Mouse (Mus musculus) adrenal gland, postnatal 14 days (tissue): ENCODE data around the gene Adamts9. TPM values are rescaled to one million over a fixed set of nuclear protein-coding genes. Genes with fewer than 3 reads are reported as not detected.

Experiments used
- DNase-seq: peaks from one replicate; pipeline ENCODE4 v3.0.0; 2021; ENCODE audit warnings: mixed read lengths
- total RNA-seq: library from RNA; stranded (reverse); gene quantifications from 2 replicates; pipeline ENCODE4 v1.2.3, GENCODE M21; 2021

The Adamts9 gene
- total RNA-seq, 1 experiment from 2014 or later = 65.8 TPM

DNA sequence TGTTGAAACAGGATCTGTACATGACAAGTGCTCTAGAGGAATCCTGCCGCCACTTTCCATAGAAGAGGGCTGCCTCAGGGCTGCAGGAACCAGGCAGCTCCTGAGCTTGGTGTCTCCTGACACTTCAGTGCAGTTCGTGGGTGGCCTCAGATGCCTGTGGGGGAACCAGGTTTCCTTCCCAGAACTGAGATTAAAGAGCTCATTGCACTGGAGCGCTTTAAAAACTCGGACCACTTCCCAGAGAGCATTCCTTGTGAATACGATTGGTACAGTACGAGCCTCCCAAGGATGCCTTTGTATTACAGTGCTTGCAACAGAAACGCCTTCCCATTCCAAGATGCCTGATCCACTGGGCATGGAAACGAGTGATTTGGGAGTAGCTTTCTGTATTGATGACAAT is 18.8 kb downstream of the Adamts9 start:
- DNase-seq = no peak

DNA sequence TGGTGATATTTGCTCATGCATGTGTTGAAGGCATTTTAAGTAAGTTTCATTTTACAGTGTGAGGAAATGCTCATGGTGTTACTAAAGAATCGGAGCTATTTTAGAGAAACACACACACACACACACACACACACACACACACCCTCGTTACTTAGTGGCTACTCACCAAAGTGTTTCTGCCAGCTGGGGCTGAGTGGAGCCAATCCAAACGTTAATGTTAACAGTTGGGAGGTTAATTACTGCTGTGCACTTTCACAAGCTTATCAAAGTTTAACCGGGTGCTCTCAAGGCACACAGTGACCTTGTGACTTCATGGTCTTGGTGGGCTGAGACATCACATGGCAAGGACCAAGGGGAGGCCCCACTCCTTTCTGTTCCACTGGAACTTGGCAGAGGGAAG is 21.4 kb downstream of the Adamts9 start:
- peak; percentile 43 for DNase-seq

- DNase-seq = no peak
Observed at GRCm38 (mm10) chr6:92920938-92921689, 22.2 kb downstream of the Adamts9 start.

DNA sequence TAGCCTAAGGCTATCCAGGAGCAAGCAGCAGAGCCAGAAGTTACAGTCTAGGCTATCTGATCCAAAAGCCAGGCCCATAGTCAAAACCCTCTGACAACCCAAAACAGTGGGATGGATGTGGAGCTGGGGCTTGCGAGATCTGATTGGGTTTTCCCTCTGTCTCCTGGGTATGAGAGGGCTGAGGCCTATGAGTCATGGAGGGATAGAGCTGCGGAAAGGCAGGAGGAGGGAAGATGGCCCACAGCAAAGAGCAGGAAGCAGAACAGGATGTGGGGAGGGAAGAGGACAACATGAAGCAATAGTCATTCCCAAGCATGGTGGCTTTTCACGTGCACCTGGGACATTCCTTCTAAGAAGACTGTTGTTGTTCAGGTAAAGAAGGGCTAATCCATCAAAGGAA is 32.7 kb downstream of the Adamts9 start:
- no peak for DNase-seq

GRCm38 (mm10) chr6:92909361-92909760 is 33.9 kb downstream of the Adamts9 start:
- no peak for DNase-seq

GRCm38 (mm10) chr6:92905922-92906321 is 37.4 kb downstream of the Adamts9 start:
- peak; percentile 27 for DNase-seq

DNA sequence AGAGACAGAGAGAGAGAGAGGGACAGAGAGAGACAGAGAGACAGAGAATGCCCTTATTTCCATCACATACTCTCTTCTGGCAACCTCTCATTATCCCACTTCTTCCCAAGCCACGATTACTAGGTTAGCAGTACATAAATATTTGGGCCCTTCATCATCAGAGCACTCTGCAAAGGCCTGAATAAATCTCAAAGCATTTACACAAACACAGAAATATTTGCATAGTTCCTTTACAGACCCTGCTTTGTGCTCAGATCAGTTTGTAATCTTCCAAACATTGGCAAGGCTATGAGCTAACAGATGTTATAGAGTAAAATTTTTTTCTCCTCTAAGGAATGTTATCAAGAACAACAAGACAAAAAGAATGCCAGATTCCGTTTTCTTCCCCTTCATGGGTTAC is 38.8 kb downstream of the Adamts9 start:
- DNase-seq = no peak

DNA sequence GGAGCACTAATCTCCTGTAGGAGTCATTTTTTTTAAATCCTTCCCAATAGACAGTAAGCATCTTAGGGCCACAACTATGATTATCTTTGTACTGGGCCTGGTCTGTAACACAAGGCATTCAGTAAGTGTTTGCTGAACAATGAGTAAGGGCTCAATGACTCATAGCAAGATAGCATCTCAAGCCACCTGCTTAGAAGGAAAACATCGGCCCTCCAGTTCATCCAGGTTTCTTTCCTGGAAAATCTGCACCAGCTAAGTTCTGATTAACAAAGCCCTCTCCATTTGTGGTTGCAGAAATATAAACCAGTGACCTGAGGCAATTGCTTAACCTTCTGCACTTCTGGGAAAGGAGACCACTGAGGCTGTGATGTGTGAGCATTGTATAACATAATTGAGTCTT is 39.3 kb downstream of the Adamts9 start:
- DNase-seq = no peak

GRCm38 (mm10) chr6:92891535-92891934 is 51.8 kb downstream of the Adamts9 start:
- no peak for DNase-seq

GRCm38 (mm10) chr6:92883131-92883900 is 60.0 kb downstream of the Adamts9 start:
- DNase-seq = no peak

- DNase-seq = no peak
Observed at GRCm38 (mm10) chr6:92882446-92882845, 60.8 kb downstream of the Adamts9 start.

- no peak for DNase-seq
Observed at GRCm38 (mm10) chr6:92879700-92880265, 63.5 kb downstream of the Adamts9 start.

GRCm38 (mm10) chr6:92878771-92879170 is 64.5 kb downstream of the Adamts9 start:
- no peak for DNase-seq

- no peak for DNase-seq
Observed at GRCm38 (mm10) chr6:92877236-92877635, 66.1 kb downstream of the Adamts9 start.

- DNase-seq = no peak
Observed at GRCm38 (mm10) chr6:92876121-92876520, 67.2 kb downstream of the Adamts9 start.

DNA sequence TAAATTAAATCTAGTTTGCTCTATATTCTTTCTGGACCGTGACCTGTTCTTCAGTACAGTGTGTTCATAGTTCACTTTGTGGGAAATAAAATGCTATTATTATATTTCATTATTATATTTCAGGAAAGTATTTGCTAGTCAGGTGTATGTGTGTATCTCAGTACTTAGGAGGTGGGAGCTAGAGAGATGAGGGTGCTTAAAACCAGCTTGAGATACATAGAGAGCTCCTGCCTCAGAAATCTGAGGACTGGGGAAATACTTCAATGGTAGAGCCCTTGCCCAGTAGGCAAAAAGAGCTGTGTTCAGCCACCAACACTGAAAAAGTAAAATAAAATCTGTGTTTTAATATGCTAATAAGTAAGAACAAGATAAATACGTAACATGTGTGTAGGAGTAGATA is 68.0 kb downstream of the Adamts9 start:
- DNase-seq = no peak

- DNase-seq = peak; percentile 17
Observed at GRCm38 (mm10) chr6:92874854-92875253, 68.4 kb downstream of the Adamts9 start.

GRCm38 (mm10) chr6:92872766-92873165 is 70.5 kb downstream of the Adamts9 start:
- no peak for DNase-seq

GRCm38 (mm10) chr6:92871813-92872212 is 71.5 kb downstream of the Adamts9 start:
- DNase-seq = no peak

GRCm38 (mm10) chr6:92869582-92870219 is 73.6 kb downstream of the Adamts9 start:
- DNase-seq = peak; percentile 7

DNA sequence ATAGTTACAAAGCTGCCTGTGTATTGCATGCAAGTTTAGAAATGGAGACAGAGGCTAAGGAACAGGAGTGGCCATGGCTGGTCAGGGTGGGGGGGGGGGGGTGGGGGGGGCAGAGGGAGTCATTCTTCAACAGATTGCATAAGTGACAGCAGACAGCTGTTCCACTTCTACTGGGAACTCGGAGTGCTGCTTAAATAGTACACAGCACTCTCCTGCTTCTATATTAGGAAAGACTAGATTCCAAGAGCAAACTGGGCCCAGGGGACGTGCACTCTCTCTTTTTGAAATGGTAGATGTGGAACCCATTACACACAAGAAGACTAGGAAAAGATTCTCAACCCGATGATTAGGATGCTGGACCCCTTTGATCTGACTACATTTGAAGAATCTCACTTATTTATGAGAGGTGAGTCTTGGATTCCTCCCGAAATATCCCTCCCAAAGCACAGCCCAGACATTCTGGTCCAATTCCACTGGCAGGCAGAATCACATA is 74.2 kb downstream of the Adamts9 start, which contains the start of gene Gm15737:
TSS of gene Gm15737 (plus strand) at position 269 of the 493 bp plus-strand sequence.
- DNase-seq = peak; percentile 46

DNA sequence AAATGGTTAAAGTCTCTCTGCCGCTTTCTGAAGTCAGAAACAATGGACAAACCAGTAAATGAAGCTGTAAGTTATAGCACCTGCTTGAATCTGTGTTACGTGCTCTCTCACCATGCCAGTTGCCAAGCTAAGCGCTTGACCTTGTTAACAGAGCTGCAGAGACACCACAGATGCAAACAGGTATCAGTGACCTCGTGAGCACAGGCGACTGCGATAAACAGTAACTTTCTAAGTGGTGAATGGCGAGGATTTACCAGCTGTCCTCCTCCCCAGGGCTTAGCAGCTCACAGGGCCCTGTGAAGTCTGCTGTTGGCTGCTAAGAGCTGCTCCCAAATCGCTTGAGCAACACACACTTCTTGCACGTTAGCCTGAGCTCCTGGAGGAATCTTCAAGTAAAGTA is 80.7 kb downstream of the Adamts9 start:
- DNase-seq = no peak
